8 mouse cellular contexts compared by ENCODE assay signal in the genomic region with DNA sequence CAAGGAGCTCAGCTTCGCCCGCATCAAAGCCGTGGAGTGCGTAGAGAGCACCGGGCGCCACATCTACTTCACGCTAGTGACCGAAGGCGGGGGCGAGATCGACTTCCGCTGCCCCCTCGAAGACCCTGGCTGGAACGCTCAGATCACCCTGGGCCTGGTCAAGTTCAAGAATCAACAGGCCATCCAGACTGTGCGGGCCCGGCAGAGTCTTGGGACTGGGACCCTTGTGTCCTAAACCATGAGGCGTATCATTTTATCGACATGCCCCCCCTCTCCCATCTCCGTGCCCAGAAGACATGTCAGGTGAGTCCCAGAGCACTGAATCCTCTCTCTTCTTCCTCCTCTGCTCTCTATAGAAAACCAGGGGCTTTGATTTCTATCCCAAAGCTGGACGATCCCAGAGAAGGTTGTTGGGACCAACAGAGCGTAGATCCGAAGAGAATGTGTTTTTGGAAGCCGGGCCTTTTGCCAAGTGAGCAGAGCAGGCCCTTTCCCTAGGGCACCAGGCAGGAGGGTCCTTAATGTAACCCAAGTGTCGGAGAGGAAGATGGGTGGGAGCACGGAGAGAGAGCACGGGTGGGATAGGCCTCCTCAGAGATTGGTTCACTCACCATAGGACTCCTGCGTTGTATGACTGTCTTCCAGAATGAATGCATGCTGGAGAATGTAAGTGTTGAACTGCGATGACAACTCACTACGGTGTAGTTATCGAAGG. TPM values are rescaled to one million over a fixed set of nuclear protein-coding genes. Genes with fewer than 3 reads are reported as not detected.
DNase-seq lines count a peak whose midpoint lies in the region; ATAC-seq and TF ChIP-seq lines count a peak whose summit lies in the region.

No protein-coding gene starts in this region.

- H3K27ac ChIP-seq in lung, embryonic 14.5 days (ENCODE audit: low read depth): peak overlapping the region; percentile 95
- peak overlapping the region; percentile 88 for H3K27ac ChIP-seq in embryonic fibroblast, embryonic 13.5 days (ENCODE audit: insufficient read depth, low read length)
- peak overlapping the region; percentile 89 for H3K27ac ChIP-seq in limb, embryonic 12.5 days
- H3K27ac ChIP-seq in neural tube, embryonic 15.5 days (replicated peaks): peak overlapping the region; percentile 66

- peak; percentile 15; the same call in 1 of the 2 replicates for TF ChIP-seq POLR2A in embryonic fibroblast, embryonic 13.5 days (IDR thresholded peaks at IDR 0.05; ENCODE audit: low read depth, low read length)

- H3K36me3 ChIP-seq in lung, embryonic 14.5 days (ENCODE audit: insufficient read depth): peaks cover 22% of the 10 kb centered on the region
- peaks cover 17% of the 10 kb centered on the region for H3K36me3 ChIP-seq in limb, embryonic 12.5 days
- H3K36me3 ChIP-seq in neural tube, embryonic 15.5 days: peaks cover 8% of the 10 kb centered on the region; the same call in 1 of the 2 replicates

- peak overlapping the region; percentile 78 for H3K4me3 ChIP-seq in lung, embryonic 14.5 days (ENCODE audit: low read depth, low read length)
- H3K4me3 ChIP-seq in embryonic fibroblast, embryonic 13.5 days (ENCODE audit: insufficient read depth, low read length): peak overlapping the region; percentile 95
- H3K4me3 ChIP-seq in limb, embryonic 12.5 days (replicated peaks): peak overlapping the region; percentile 72
- peak overlapping the region; percentile 50 for H3K4me3 ChIP-seq in neural tube, embryonic 15.5 days (replicated peaks)

- peak; percentile 41 for DNase-seq in lung, embryonic 14.5 days
- no peak for DNase-seq in lung, postnatal 36 days
- DNase-seq in cerebellum, postnatal 25 days: no peak
- DNase-seq in right cerebral cortex, adult 18-20 months: no peak
- DNase-seq in right cerebral cortex, postnatal 25 days: no peak

- WGBS in lung, embryonic 14.5 days: 11% methylated on average over 30 of the region's 30 CpGs
- WGBS in limb, embryonic 12.5 days: 25% methylated on average over 30 of the region's 30 CpGs
- 24% methylated on average over 29 of the region's 30 CpGs for WGBS in neural tube, embryonic 15.5 days

- H3K4me1 ChIP-seq in lung, embryonic 14.5 days (ENCODE audit: insufficient read depth): peaks cover 27% of the 10 kb centered on the region
- H3K4me1 ChIP-seq in embryonic fibroblast, embryonic 13.5 days (ENCODE audit: control insufficient read depth, insufficient read depth, low read length): peaks cover 14% of the 10 kb centered on the region
- H3K4me1 ChIP-seq in limb, embryonic 12.5 days (replicated peaks): peaks cover 32% of the 10 kb centered on the region
- H3K4me1 ChIP-seq in neural tube, embryonic 15.5 days: peaks cover 44% of the 10 kb centered on the region

- peak overlapping the region; percentile 84 for H3K4me2 ChIP-seq in lung, embryonic 14.5 days
- H3K4me2 ChIP-seq in limb, embryonic 12.5 days: peak overlapping the region; percentile 90
- peak overlapping the region; percentile 92 for H3K4me2 ChIP-seq in neural tube, embryonic 15.5 days

- ATAC-seq in lung, embryonic 14.5 days (ENCODE audit: insufficient read depth): peak; percentile 11
- 0 out of 2 replicates have a peak, but pooled peaks have one; percentile 11 for ATAC-seq in limb, embryonic 12.5 days (ENCODE audit: insufficient number of reproducible peaks, insufficient read depth, low FRiP score, low TSS enrichment, low read depth)
- ATAC-seq in neural tube, embryonic 15.5 days (ENCODE audit: low FRiP score): peak; percentile 15; the same call in 1 of the 2 replicates

- H3K9me3 ChIP-seq in lung, embryonic 14.5 days (ENCODE audit: low read depth, low read length): no peaks in the 10 kb centered on the region
- no peaks in the 10 kb centered on the region for H3K9me3 ChIP-seq in limb, embryonic 12.5 days
- H3K9me3 ChIP-seq in neural tube, embryonic 15.5 days (replicated peaks): no peaks in the 10 kb centered on the region

- H3K27me3 ChIP-seq in lung, embryonic 14.5 days (ENCODE audit: insufficient read depth, low read length): no peaks in the 10 kb centered on the region
- H3K27me3 ChIP-seq in limb, embryonic 12.5 days: peaks cover 11% of the 10 kb centered on the region
- H3K27me3 ChIP-seq in neural tube, embryonic 15.5 days (replicated peaks): 0 out of 2 replicates have a peak, but pooled peaks cover 4% of the 10 kb centered on the region

- no peak for TF ChIP-seq CTCF in lung, embryonic 14.5 days (IDR thresholded peaks at IDR 0.05; ENCODE audit: low read depth)
- TF ChIP-seq CTCF in embryonic fibroblast, embryonic 13.5 days (IDR thresholded peaks at IDR 0.05; ENCODE audit: borderline replicate concordance, insufficient read depth, low read length): no peak

- H3K9ac ChIP-seq in lung, embryonic 14.5 days: peak overlapping the region; percentile 94
- H3K9ac ChIP-seq in limb, embryonic 12.5 days (replicated peaks): peak overlapping the region; percentile 90
- H3K9ac ChIP-seq in neural tube, embryonic 15.5 days (replicated peaks): peak overlapping the region; percentile 65

RNA-seq across cellular contexts. Expression of gene Phlda3, which starts 0.8 kb away (rescaled TPM):
- polyA plus RNA-seq in lung, embryonic 14.5 days (2014; fragmentation: Nextera tagmentation; extraction: Ambion mirVana): 75.4 and 79.5 TPM in 2 replicates
- polyA plus RNA-seq in embryonic fibroblast, embryonic 13.5 days (2011; ENCODE audit: insufficient read length, low read depth, missing spikeins): 147 and 179 TPM in 2 replicates
- polyA plus RNA-seq in limb, embryonic 12.5 days (2016; fragmentation: Nextera tagmentation; extraction: Ambion mirVana): 43.6 and 43.7 TPM in 2 replicates
- polyA plus RNA-seq in neural tube, embryonic 15.5 days (2015; fragmentation: Nextera tagmentation; extraction: Ambion mirVana): 54.1 and 62.9 TPM in 2 replicates

RNA-seq across cellular contexts. Expression of gene Tnni1, which starts 12.5 kb away (rescaled TPM):
- polyA plus RNA-seq in lung, embryonic 14.5 days (2014; fragmentation: Nextera tagmentation; extraction: Ambion mirVana): 11.4 and 63.9 TPM in 2 replicates
- 1.1 and 1.5 TPM in 2 replicates for polyA plus RNA-seq in embryonic fibroblast, embryonic 13.5 days (2011; ENCODE audit: insufficient read length, low read depth, missing spikeins)
- polyA plus RNA-seq in limb, embryonic 12.5 days (2016; fragmentation: Nextera tagmentation; extraction: Ambion mirVana): 89.0 and 101 TPM in 2 replicates
- polyA plus RNA-seq in neural tube, embryonic 15.5 days (2015; fragmentation: Nextera tagmentation; extraction: Ambion mirVana): 19.9 and 31.1 TPM in 2 replicates

RNA-seq across cellular contexts. Expression of gene Csrp1, which starts 46.9 kb away (rescaled TPM):
- 271 and 297 TPM in 2 replicates for polyA plus RNA-seq in lung, embryonic 14.5 days (2014; fragmentation: Nextera tagmentation; extraction: Ambion mirVana)
- 453 and 629 TPM in 2 replicates for polyA plus RNA-seq in embryonic fibroblast, embryonic 13.5 days (2011; ENCODE audit: insufficient read length, low read depth, missing spikeins)
- 63.6 and 75.1 TPM in 2 replicates for polyA plus RNA-seq in limb, embryonic 12.5 days (2016; fragmentation: Nextera tagmentation; extraction: Ambion mirVana)
- polyA plus RNA-seq in neural tube, embryonic 15.5 days (2015; fragmentation: Nextera tagmentation; extraction: Ambion mirVana): 18.8 and 48.9 TPM in 2 replicates

RNA-seq across cellular contexts. Expression of gene Lad1, which starts 51.6 kb away (rescaled TPM):
- 14.4 and 14.5 TPM in 2 replicates for polyA plus RNA-seq in lung, embryonic 14.5 days (2014; fragmentation: Nextera tagmentation; extraction: Ambion mirVana)
- polyA plus RNA-seq in embryonic fibroblast, embryonic 13.5 days (2011; ENCODE audit: insufficient read length, low read depth, missing spikeins): not detected in 2 replicates
- polyA plus RNA-seq in limb, embryonic 12.5 days (2016; fragmentation: Nextera tagmentation; extraction: Ambion mirVana): 5.2 and 5.3 TPM in 2 replicates
- 0.65 and 15.3 TPM in 2 replicates for polyA plus RNA-seq in neural tube, embryonic 15.5 days (2015; fragmentation: Nextera tagmentation; extraction: Ambion mirVana)
